Mouse (Mus musculus) heart, embryonic 11.5 days (tissue): ENCODE measurements around the gene Ush2a. TPM values are rescaled to one million over a fixed set of nuclear protein-coding genes. Genes with fewer than 3 reads are reported as not detected.

ENCODE experiments used
- ATAC-seq: fragments of 200-750 bp; cut with Nextera tagmentation; replicated peaks from 2 replicates; pipeline ENCODE4 v1.8.0; 2017; ENCODE audit warnings: moderate library complexity; ENCODE audit not compliant: insufficient number of reproducible peaks, low FRiP score, low TSS enrichment
- H3K27ac ChIP-seq: fragments of 300-500 bp; sonication (generic); 2 replicates; pipeline ENCODE4 v1.5.1; 2014; ENCODE audit warnings: mild to moderate bottlenecking, low read depth, low read length
- H3K27me3 ChIP-seq: fragments of 300-500 bp; sonication (generic); 2 replicates; pipeline ENCODE4 v1.6.1; 2014; ENCODE audit warnings: mild to moderate bottlenecking, low read length, mixed read lengths; ENCODE audit not compliant: control insufficient read depth, insufficient read depth
- H3K36me3 ChIP-seq: fragments of 300-500 bp; sonication (generic); 2 replicates; pipeline ENCODE4 v1.6.1; 2014; ENCODE audit warnings: mild to moderate bottlenecking, low read length, moderate library complexity, mixed read lengths; ENCODE audit not compliant: control insufficient read depth, insufficient read depth
- H3K4me1 ChIP-seq: fragments of 300-500 bp; sonication (generic); 2 replicates; pipeline ENCODE4 v1.6.1; 2014; ENCODE audit warnings: low read length; ENCODE audit not compliant: control insufficient read depth, insufficient read depth
- H3K4me2 ChIP-seq: fragments of 300-500 bp; sonication (generic); 2 replicates; pipeline ENCODE4 v1.6.1; 2014; ENCODE audit warnings: mild to moderate bottlenecking, moderate library complexity
- H3K4me3 ChIP-seq: fragments of 300-500 bp; sonication (generic); 2 replicates; pipeline ENCODE4 v1.5.1; 2014; ENCODE audit warnings: low read depth, low read length
- H3K9ac ChIP-seq: fragments of 300-500 bp; sonication (generic); 2 replicates; pipeline ENCODE4 v1.6.1; 2014; ENCODE audit warnings: mild to moderate bottlenecking, low read depth, low read length, moderate library complexity
- H3K9me3 ChIP-seq: fragments of 300-500 bp; sonication (generic); replicated peaks from 2 replicates; pipeline ENCODE4 v1.6.1; 2016; ENCODE audit warnings: low read length; ENCODE audit not compliant: control insufficient read depth
- WGBS: fragments of 180-500 bp; shearing (Covaris S2); extraction: QIAGEN DNeasy Blood & Tissue Kit; methylation state at CpG from one replicate; pipeline ENCODE4 v1.1.7; 2014; ENCODE audit not compliant: insufficient replicate concordance; 5-methylcytosine and 5-hydroxymethylcytosine counted together
- polyA plus RNA-seq: library from polyadenylated mRNA; unstranded; fragments of >200 nt; fragmentation: Nextera tagmentation; extraction: Ambion mirVana; gene quantifications from 2 replicates; pipeline ENCODE4 v1.2.1, GENCODE M21; 2014

Gene Ush2a
- polyA plus RNA-seq, 1 experiment from 2014 or later, result 0.03 TPM

GRCm38 (mm10) chr1:188461203-188461602 lies 199.4 kb downstream of the Ush2a start:
- Histone ChIP-seq H3K4me1 (no peaks in the 10 kb centered on the region), H3K9ac (no peak overlapping the region), H3K4me3 (no peak overlapping the region), H3K27me3 (no peaks in the 10 kb centered on the region), H3K4me2 (no peak overlapping the region), H3K9me3 (no peaks in the 10 kb centered on the region), H3K36me3 (no peaks in the 10 kb centered on the region), H3K27ac (no peak overlapping the region)
- 56% methylated on average over 2 of the region's 2 CpGs for WGBS
- ATAC-seq, result no peak

- no peaks in the 10 kb centered on the region for H3K4me1 ChIP-seq
- no peaks in the 10 kb centered on the region for H3K27me3 ChIP-seq
- H3K4me2 ChIP-seq, result no peak overlapping the region
- no peak overlapping the region for H3K27ac ChIP-seq
- H3K36me3 ChIP-seq, result no peaks in the 10 kb centered on the region
- H3K4me3 ChIP-seq, result no peak overlapping the region
- ATAC-seq, result no peak
- H3K9me3 ChIP-seq, result no peaks in the 10 kb centered on the region
- no peak overlapping the region for H3K9ac ChIP-seq
Observed at GRCm38 (mm10) chr1:188464653-188465052, 202.8 kb downstream of the Ush2a start.

GRCm38 (mm10) chr1:188468371-188468783 lies 206.6 kb downstream of the Ush2a start:
- WGBS, result 71% methylated on average over 10 of the region's 10 CpGs
- H3K4me3 ChIP-seq, result no peak overlapping the region
- H3K9me3 ChIP-seq, result no peaks in the 10 kb centered on the region
- H3K36me3 ChIP-seq, result no peaks in the 10 kb centered on the region
- no peak overlapping the region for H3K9ac ChIP-seq
- H3K27ac ChIP-seq, result no peak overlapping the region
- H3K4me1 ChIP-seq, result no peaks in the 10 kb centered on the region
- ATAC-seq, result no peak
- H3K27me3 ChIP-seq, result no peaks in the 10 kb centered on the region
- no peak overlapping the region for H3K4me2 ChIP-seq

DNA sequence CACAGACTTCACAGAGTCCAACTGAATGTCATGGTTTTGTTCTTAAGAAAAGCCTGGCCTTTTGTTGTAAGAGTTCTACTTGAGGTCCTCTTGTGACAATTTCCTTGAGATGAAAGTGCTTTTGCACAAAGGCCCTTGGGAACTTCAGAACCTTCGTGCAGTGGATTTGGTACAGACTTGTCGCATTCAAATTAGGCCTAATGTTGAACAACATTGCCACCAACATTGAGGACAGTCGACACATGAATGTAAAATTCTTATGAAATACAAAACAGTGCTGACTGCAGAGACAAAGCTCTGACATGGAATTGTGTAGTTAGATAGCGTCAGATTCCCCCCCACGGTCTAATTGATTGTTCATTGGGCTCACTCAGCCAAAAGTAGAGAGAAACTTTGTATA lies 243.1 kb downstream of the Ush2a start:
- H3K9ac ChIP-seq, result no peak overlapping the region
- H3K9me3 ChIP-seq, result no peaks in the 10 kb centered on the region
- no peak overlapping the region for H3K27ac ChIP-seq
- WGBS, result 85% methylated on average over 5 of the region's 5 CpGs
- H3K27me3 ChIP-seq, result no peaks in the 10 kb centered on the region
- H3K36me3 ChIP-seq, result no peaks in the 10 kb centered on the region
- no peak overlapping the region for H3K4me2 ChIP-seq
- ATAC-seq, result no peak
- no peaks in the 10 kb centered on the region for H3K4me1 ChIP-seq
- no peak overlapping the region for H3K4me3 ChIP-seq

GRCm38 (mm10) chr1:188518792-188519191 lies 257.0 kb downstream of the Ush2a start:
- Histone ChIP-seq H3K4me3 (no peak overlapping the region), H3K4me1 (0 out of 2 replicates have a peak, but pooled peaks cover 3% of the 10 kb centered on the region), H3K36me3 (no peaks in the 10 kb centered on the region), H3K27me3 (no peaks in the 10 kb centered on the region), H3K4me2 (no peak overlapping the region), H3K9me3 (no peaks in the 10 kb centered on the region), H3K27ac (no peak overlapping the region), H3K9ac (no peak overlapping the region)
- 83% methylated on average over 8 of the region's 8 CpGs for WGBS
- no peak for ATAC-seq

DNA sequence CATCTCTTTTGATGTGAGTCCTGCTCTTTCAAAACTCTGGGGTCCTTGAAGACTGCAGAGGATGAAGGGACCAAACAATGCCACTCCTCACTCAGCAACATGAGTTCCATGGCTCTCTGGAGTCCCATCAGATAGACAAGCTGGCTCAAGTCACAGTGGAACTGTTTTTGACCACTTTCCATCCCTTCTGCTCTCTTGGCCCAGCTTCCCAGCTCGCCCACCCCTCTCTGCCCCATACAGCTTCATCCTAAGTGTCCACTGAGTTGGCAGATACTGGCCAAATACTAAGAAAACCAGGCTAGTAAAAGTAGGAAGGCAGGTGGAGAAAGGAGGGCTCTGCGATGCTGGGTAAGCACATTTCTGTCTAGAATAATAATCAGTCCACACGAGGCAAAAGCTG lies 265.6 kb downstream of the Ush2a start:
- no peak overlapping the region for H3K27ac ChIP-seq
- H3K4me1 ChIP-seq, result no peaks in the 10 kb centered on the region
- ATAC-seq, result no peak
- H3K9ac ChIP-seq, result no peak overlapping the region
- H3K27me3 ChIP-seq, result no peaks in the 10 kb centered on the region
- H3K4me2 ChIP-seq, result no peak overlapping the region
- no peaks in the 10 kb centered on the region for H3K36me3 ChIP-seq
- WGBS, result 72% methylated on average over 3 of the region's 3 CpGs
- no peaks in the 10 kb centered on the region for H3K9me3 ChIP-seq
- H3K4me3 ChIP-seq, result no peak overlapping the region

DNA sequence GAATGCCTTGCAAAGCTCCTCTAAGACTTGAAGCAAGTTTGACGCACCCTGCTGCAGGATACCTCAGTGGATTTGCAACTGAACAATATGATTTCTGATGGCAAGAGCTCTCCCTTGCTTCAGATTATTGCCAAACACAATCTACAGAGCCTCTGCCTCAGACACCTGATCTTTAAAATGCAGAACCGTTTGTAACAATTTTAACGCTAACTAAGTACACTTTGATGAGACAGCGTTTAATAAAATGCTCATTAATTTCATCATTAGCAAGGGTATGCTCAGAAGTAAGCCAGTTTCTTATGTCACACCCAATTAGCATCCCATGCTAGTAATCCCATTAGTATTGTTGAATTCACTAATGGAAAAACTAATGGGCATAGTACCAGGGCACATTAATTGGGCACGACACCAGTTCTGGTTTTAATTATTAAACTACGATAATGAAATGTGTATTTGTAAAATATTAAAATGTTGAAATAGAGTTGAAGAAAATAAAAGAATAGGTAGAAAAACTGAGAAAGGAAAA lies 267.8 kb downstream of the Ush2a start:
- Histone ChIP-seq H3K27me3 (no peaks in the 10 kb centered on the region), H3K4me1 (no peaks in the 10 kb centered on the region), H3K36me3 (no peaks in the 10 kb centered on the region), H3K27ac (no peak overlapping the region), H3K9ac (no peak overlapping the region), H3K4me3 (no peak overlapping the region), H3K4me2 (no peak overlapping the region), H3K9me3 (no peaks in the 10 kb centered on the region)
- 90% methylated on average over 6 of the region's 6 CpGs for WGBS
- ATAC-seq, result no peak

DNA sequence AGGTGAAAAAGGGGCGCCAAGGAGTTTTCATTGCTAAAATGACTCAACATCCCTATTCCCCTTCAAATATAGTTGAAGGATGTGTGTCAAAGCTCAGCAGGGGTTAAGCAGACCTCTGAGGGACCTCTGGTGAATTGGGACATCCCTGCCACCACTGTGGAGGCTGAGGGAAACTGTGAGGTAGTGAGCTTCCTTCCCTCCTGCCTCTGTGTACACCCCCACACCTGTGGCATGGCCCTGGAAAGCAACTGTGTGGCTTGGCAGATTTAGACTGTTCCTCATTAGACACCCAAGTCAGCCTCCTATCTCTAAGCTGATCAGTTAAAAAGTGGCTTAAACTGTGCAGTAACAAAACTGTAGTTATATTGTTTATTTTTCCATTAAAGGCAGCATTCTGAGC lies 275.2 kb downstream of the Ush2a start:
- Histone ChIP-seq H3K36me3 (no peaks in the 10 kb centered on the region), H3K27me3 (no peaks in the 10 kb centered on the region), H3K9me3 (peaks cover 3% of the 10 kb centered on the region; the same call in 1 of the 2 replicates), H3K4me3 (no peak overlapping the region), H3K4me2 (no peak overlapping the region), H3K4me1 (no peaks in the 10 kb centered on the region), H3K9ac (no peak overlapping the region), H3K27ac (no peak overlapping the region)
- ATAC-seq, result no peak
- WGBS, result 70% methylated on average over 1 of the region's 1 CpGs

GRCm38 (mm10) chr1:188539621-188540020 lies 277.8 kb downstream of the Ush2a start:
- no peak overlapping the region for H3K4me2 ChIP-seq
- peaks cover 3% of the 10 kb centered on the region; the same call in 1 of the 2 replicates for H3K9me3 ChIP-seq
- no peak overlapping the region for H3K27ac ChIP-seq
- no peaks in the 10 kb centered on the region for H3K4me1 ChIP-seq
- no peak for ATAC-seq
- no peaks in the 10 kb centered on the region for H3K36me3 ChIP-seq
- no peaks in the 10 kb centered on the region for H3K27me3 ChIP-seq
- H3K9ac ChIP-seq, result no peak overlapping the region
- H3K4me3 ChIP-seq, result no peak overlapping the region
- 91% methylated on average over 5 of the region's 5 CpGs for WGBS
